Mouse (Mus musculus) frontal cortex, postnatal 10 days (tissue): ENCODE data around the gene Mat2a.

Experiments
- DNase-seq, 2 experiments: peaks; one replicate each; pipeline ENCODE4 v3.0.0; 2022; ENCODE audit warnings: low spot score in 2 of 2, mixed read lengths in 1 of 2

The Mat2a gene

GRCm38 (mm10) chr6:72415964-72416772, 23.2 kb downstream of the Mat2a start:
- no peak for DNase-seq

- DNase-seq = no peak
Measured at GRCm38 (mm10) chr6:72415181-72415580, 24.2 kb downstream of the Mat2a start.

- peak; percentile 86 to 92 for DNase-seq
Measured at GRCm38 (mm10) chr6:72414076-72414756, 25.1 kb downstream of the Mat2a start, which contains the start of gene Ggcx. Ggcx (plus strand) TSS chr6:72414308.

- DNase-seq = no peak
Measured at GRCm38 (mm10) chr6:72410518-72410917, 28.8 kb downstream of the Mat2a start.

- no peak for DNase-seq
Measured at GRCm38 (mm10) chr6:72410003-72410402, 29.4 kb downstream of the Mat2a start.

GRCm38 (mm10) chr6:72409567-72409966, 29.8 kb downstream of the Mat2a start:
- peak in 1 of 2 experiments; percentile 47 for DNase-seq

- peak in 1 of 2 experiments; percentile 75 for DNase-seq
Measured at GRCm38 (mm10) chr6:72407119-72407518, 32.2 kb downstream of the Mat2a start.

- no peak for DNase-seq
Measured at GRCm38 (mm10) chr6:72405356-72405755, 34.0 kb downstream of the Mat2a start.

GRCm38 (mm10) chr6:72401875-72402274, 37.5 kb downstream of the Mat2a start:
- peak in 1 of 2 experiments; percentile 60 for DNase-seq

- DNase-seq = no peak
Measured at GRCm38 (mm10) chr6:72399967-72400366, 39.4 kb downstream of the Mat2a start.

GRCm38 (mm10) chr6:72396837-72397251, 42.5 kb downstream of the Mat2a start:
- DNase-seq = no peak

GRCm38 (mm10) chr6:72392341-72392740, 47.0 kb downstream of the Mat2a start:
- no peak for DNase-seq

GRCm38 (mm10) chr6:72390795-72391521, 48.4 kb downstream of the Mat2a start:
- no peak for DNase-seq

GRCm38 (mm10) chr6:72389941-72390771, 49.2 kb downstream of the Mat2a start, which contains the start of gene Vamp8:
Vamp8 (minus strand) TSS chr6:72390703.
- peak in 1 of 2 experiments; percentile 47 for DNase-seq

- peak in 1 of 2 experiments; percentile 17 for DNase-seq
Measured at GRCm38 (mm10) chr6:72389471-72389940, 49.9 kb downstream of the Mat2a start.

GRCm38 (mm10) chr6:72388791-72389329, 50.5 kb downstream of the Mat2a start:
- DNase-seq = no peak

- DNase-seq = no peak
Measured at GRCm38 (mm10) chr6:72388266-72388665, 51.1 kb downstream of the Mat2a start.

- no peak for DNase-seq
Measured at GRCm38 (mm10) chr6:72387816-72388215, 51.5 kb downstream of the Mat2a start.

- DNase-seq = no peak
Measured at GRCm38 (mm10) chr6:72386561-72386960, 52.8 kb downstream of the Mat2a start.

GRCm38 (mm10) chr6:72385258-72385657, 54.1 kb downstream of the Mat2a start:
- no peak for DNase-seq

GRCm38 (mm10) chr6:72383952-72384351, 55.4 kb downstream of the Mat2a start:
- no peak for DNase-seq
